Mouse (Mus musculus) spleen, postnatal 4 days (tissue): ENCODE measurements around the gene Dhcr7.

Source experiments
- DNase-seq, 2 experiments: peaks; one replicate each; pipeline ENCODE4 v3.0.0; 2022; ENCODE audit warnings: low spot score in 2 of 2

The Dhcr7 gene

GRCm38 (mm10) chr7:143833581-143834190 is 10.7 kb downstream of the Dhcr7 start:
- no peak for DNase-seq

- no peak for DNase-seq
Observed at GRCm38 (mm10) chr7:143834316-143834715, 11.4 kb downstream of the Dhcr7 start.

DNA sequence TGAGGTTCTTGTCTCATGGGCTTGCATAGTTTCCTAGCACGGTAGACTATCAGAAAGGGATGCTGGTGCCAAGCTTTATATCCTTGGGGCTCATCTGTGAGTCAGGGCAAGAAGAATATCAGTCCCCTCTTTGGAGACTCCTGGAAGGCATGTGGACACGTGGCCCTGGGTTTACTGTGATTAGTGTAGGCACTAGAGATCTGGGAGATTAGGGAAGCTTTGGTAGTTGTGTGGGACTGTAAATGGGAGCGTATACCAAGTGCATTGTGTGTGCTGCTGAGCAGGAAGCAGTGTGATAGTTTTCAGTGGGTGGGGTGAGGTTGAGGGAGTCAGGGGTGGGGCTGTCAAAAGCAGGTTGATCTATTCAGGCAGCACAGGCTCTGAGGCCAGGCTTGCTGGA is 12.0 kb downstream of the Dhcr7 start:
- DNase-seq, result no peak

GRCm38 (mm10) chr7:143837705-143838358 is 14.9 kb downstream of the Dhcr7 start:
- no peak for DNase-seq

- DNase-seq, result no peak
Observed at GRCm38 (mm10) chr7:143840121-143840520, 17.2 kb downstream of the Dhcr7 start.

DNA sequence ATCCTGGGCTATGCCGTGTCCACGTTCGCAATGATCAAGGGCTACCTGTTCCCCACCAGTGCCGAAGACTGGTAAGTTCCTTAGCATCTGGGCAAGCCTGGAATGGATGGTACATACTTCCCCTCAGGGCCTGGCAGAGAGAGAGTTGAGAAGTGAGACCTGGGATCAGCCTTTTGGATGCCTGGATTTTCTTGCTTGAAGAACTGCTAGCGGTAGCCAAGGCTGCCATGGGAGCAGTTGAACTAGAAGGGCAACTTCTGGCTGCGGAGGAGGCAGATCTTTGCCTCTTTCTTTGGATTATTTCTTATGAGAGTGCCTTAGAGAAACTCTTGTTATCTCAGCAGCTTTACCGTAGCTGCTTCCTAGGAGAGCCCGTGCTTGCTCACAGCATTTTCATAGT is 18.4 kb downstream of the Dhcr7 start:
- DNase-seq, result no peak

DNA sequence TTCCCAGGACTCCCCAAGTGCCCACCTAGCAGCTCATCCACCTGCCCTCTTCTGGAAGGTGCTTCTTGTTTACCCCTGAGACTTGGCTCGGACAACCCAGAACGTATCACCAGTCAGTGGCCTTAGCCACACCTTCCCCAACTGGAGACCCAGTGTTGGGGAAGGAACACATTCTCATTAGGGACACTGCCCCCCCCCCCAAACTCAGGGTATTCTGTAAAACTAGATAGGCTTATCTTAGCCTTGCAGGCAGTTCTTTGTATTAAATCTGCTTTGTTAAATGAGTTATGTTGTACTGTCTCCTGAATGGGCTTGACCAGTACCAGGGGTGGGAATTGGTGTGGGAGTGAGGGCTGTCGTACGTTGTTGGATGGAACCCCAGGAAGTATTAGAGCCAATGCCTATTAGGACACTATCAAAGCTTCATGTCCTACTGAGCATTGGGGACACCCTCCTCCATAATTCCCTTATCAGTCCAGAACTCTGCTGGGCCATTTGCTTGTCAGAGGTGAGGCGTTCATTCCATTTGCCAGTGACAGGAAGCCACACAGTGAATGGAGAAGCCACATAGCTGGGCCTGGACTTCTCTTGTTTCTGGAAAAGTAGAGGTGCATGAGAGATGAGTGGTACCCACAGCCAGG is 25.3 kb downstream of the Dhcr7 start:
- no peak for DNase-seq

DNA sequence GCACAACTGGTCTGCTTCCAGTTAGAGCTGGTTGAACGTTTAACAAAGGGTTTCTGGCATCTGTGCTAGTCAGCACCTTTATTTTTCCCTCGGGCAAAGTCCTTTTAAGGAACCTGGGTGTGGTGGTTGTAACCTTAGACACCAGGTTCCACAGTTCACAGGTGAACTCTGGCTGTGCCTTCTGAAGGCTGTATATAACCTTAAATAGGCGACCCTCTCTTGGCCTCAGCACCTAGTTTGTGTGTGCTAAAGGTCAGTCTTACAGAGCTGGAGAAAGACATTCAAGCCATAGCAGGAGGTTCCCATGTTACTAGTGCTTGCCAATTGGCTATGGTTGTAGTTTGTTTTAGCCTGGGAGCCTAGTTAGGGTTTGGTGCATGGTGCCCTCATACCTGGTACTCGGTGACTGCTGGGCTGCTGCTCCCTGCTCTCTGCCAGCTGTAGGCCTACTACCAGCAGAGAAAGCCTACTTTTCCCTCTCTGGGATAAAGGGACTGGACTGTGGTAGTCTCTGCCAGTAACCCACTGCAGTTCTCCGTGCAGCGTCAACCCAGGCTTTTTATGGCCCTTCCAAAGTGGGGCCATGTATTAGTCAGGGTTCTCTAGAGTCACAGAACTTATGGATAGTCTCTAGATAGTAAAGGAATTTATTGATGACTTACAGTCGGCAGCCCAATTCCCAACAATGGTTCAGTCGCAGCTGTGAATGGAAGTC is 26.0 kb downstream of the Dhcr7 start:
- DNase-seq, result no peak

DNA sequence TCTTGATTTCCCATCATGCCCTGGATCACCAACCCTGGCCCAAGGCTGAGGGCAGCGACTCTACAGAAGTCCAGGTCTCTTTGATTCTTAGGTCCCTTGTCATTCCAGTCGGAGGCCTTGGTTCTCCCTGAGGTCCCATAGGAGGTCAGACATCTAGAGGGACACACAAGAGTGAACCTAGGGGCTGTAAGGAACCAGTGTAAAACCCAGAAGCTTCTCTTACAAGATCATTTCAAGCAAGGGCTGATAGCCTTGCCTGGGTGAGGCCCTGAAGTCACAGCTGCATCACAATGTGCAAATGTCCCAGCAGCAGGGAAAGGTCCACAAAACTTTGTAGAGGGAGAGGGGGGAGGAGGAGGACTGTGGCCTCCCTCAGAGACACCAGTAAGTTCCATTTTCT is 43.6 kb downstream of the Dhcr7 start, which contains the start of gene Gm498:
Gene Gm498, plus strand, starts transcription at position 301 of the 400 bp plus-strand sequence.
- no peak for DNase-seq

DNA sequence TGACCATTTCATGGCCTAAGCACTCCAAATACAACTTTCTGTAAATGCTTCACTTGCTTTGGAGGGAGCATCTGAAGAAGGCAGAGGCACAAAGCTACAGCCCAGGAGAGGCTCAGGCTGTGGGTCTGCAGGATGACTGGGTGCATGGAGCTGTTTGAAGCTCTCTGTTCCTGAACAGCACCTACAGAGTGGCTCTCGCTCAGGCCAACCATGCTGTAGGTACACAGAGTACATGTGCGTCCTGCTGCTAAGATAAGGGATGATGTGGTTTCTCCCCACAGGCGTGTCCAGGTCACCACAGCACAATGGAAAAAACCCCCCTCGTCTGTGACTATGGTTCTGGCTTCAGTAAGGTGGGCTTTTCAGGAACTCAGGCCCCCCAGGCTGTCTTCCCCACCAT is 45.9 kb downstream of the Dhcr7 start:
- DNase-seq, result no peak

GRCm38 (mm10) chr7:143883717-143884116 is 60.8 kb downstream of the Dhcr7 start:
- DNase-seq, result peak in 1 of 2 experiments; percentile 18

- no peak for DNase-seq
Observed at GRCm38 (mm10) chr7:143891146-143891545, 68.2 kb downstream of the Dhcr7 start.

GRCm38 (mm10) chr7:143892361-143892760 is 69.4 kb downstream of the Dhcr7 start:
- no peak for DNase-seq
